Mouse (Mus musculus) ES-E14 (cell line): Measurements from ENCODE around the gene Sos1. TPM values are rescaled to one million over a fixed set of nuclear protein-coding genes. Genes with fewer than 3 reads are reported as not detected.
A peak's percentile ranks its signal among the peaks of the same experiment; 100 is the strongest.

ENCODE experiments used
- DNase-seq: peaks from one replicate; pipeline ENCODE4 v3.0.0-alpha.2; 2013; ENCODE audit warnings: low read depth, low spot score
- H3K27ac ChIP-seq: 2 replicates; pipeline ENCODE4 v1.5.1; 2012; ENCODE audit warnings: low read depth, mild to moderate bottlenecking, low read length, moderate library complexity, mixed read lengths; ENCODE audit not compliant: poor library complexity, insufficient read depth, severe bottlenecking
- H3K36me3 ChIP-seq: 2 replicates; pipeline ENCODE4 v1.6.1; 2012; ENCODE audit warnings: mild to moderate bottlenecking, low read length, moderate library complexity, mixed read lengths; ENCODE audit not compliant: control insufficient read depth, poor library complexity, insufficient read depth, severe bottlenecking
- H3K4me1 ChIP-seq, 2 experiments: fragments of 150-350 bp in 1 of 2; sonication (generic) in 1 of 2; 2 replicates each; pipeline ENCODE4 v1.6.1; 2012; ENCODE audit warnings: low read length in 2 of 2, mild to moderate bottlenecking in 1 of 2, mixed read lengths in 1 of 2; ENCODE audit not compliant: control insufficient read depth in 2 of 2, insufficient read depth in 2 of 2, poor library complexity in 1 of 2
- H3K4me3 ChIP-seq, 2 experiments: fragments of 150-350 bp in 1 of 2; sonication (generic) in 1 of 2; 2 replicates each; pipeline ENCODE4 v1.5.1; 2012; ENCODE audit warnings: low read length in 2 of 2, low read depth in 1 of 2, mild to moderate bottlenecking in 1 of 2, mixed read lengths in 1 of 2; ENCODE audit not compliant: insufficient read depth in 1 of 2, poor library complexity in 1 of 2, severe bottlenecking in 1 of 2
- H3K9ac ChIP-seq: 2 replicates; pipeline ENCODE4 v1.6.1; 2012; ENCODE audit warnings: low read depth, mild to moderate bottlenecking, low read length, mixed read lengths; ENCODE audit not compliant: poor library complexity, insufficient read depth, severe bottlenecking
- H3K9me3 ChIP-seq: fragments of 150-350 bp; sonication (generic); 2 replicates; pipeline ENCODE4 v1.6.1; 2012; ENCODE audit warnings: low read depth, mild to moderate bottlenecking, low read length; ENCODE audit not compliant: control insufficient read depth, insufficient read depth
- CHD2 ChIP-seq: IDR thresholded peaks from 2 replicates; pipeline ENCODE4 v1.6.1; 2014; ENCODE audit warnings: mild to moderate bottlenecking, low read depth, low read length, inconsistent platforms
- HCFC1 ChIP-seq: IDR thresholded peaks from 2 replicates; pipeline ENCODE4 v1.6.1; 2012; ENCODE audit warnings: low read length, inconsistent platforms, borderline replicate concordance; ENCODE audit not compliant: insufficient read depth
- MAFK ChIP-seq: IDR thresholded peaks from 2 replicates; pipeline ENCODE4 v1.6.1; 2014; ENCODE audit warnings: mild to moderate bottlenecking, low read depth, low read length, inconsistent platforms; ENCODE audit not compliant: insufficient read depth
- ZC3H11A ChIP-seq: IDR thresholded peaks from 2 replicates; pipeline ENCODE4 v1.6.1; 2012; ENCODE audit warnings: low read depth, mild to moderate bottlenecking, inconsistent platforms, low read length, borderline replicate concordance
- ZNF384 ChIP-seq: IDR thresholded peaks from 2 replicates; pipeline ENCODE4 v1.6.1; 2012; ENCODE audit warnings: low read depth, low read length, inconsistent platforms
- in situ Hi-C, 2 experiments: fragments of 600-800 bp; cut with MboI; formaldehyde crosslinking; loops; one replicate each; pipeline ENCODE4 v1.15.1; 2025; ENCODE audit warnings: low sequenced_read_pairs in 2 of 2, inconsistent platforms in 1 of 2; ENCODE audit not compliant: unreplicated experiment in 2 of 2
- total RNA-seq: library from RNA; depleted of rRNA; stranded (reverse); fragments of 300-350 nt; gene quantifications from 2 replicates; pipeline ENCODE4 v1.2.3, GENCODE M21; 2012; rRNA removed

The Sos1 gene
- total RNA-seq, 1 experiment: 9.0 TPM

- Histone ChIP-seq H3K4me1 (no peaks in the 10 kb centered on the region), H3K27ac (no peak overlapping the region), H3K36me3 (no peaks in the 10 kb centered on the region), H3K4me3 (no peak overlapping the region), H3K9ac (no peak overlapping the region), H3K9me3 (no peaks in the 10 kb centered on the region)
- TF ChIP-seq MAFK (no peak), ZC3H11A (no peak), CHD2 (no peak), HCFC1 (no peak), ZNF384 (no peak)
- no peak for DNase-seq
- in situ Hi-C loops: no loop called here
These were observed 133.0 kb downstream of the Sos1 start for GRCm38 (mm10) chr17:80347234-80347633.

GRCm38 (mm10) chr17:80346591-80347125 is 133.6 kb downstream of the Sos1 start:
- no peak overlapping the region for H3K27ac ChIP-seq
- no peak for DNase-seq

GRCm38 (mm10) chr17:80345277-80345676 is 135.0 kb downstream of the Sos1 start:
- TF ChIP-seq HCFC1 (no peak), ZC3H11A (no peak)
- Histone ChIP-seq H3K4me1 (no peaks in the 10 kb centered on the region), H3K36me3 (no peaks in the 10 kb centered on the region), H3K9me3 (no peaks in the 10 kb centered on the region), H3K4me3 (no peak overlapping the region), H3K27ac (no peak overlapping the region), H3K9ac (no peak overlapping the region)
- in situ Hi-C loops: no loop called here
- DNase-seq: peak; percentile 19

More at GRCm38 (mm10) chr17:80346591-80347125, 133.6 kb downstream of the Sos1 start:
- H3K4me3 ChIP-seq: no peak overlapping the region
- H3K9me3 ChIP-seq: no peaks in the 10 kb centered on the region
- TF ChIP-seq MAFK (no peak), CHD2 (no peak), ZNF384 (no peak), ZC3H11A (no peak), HCFC1 (no peak)
- no peaks in the 10 kb centered on the region for H3K36me3 ChIP-seq
- H3K4me1 ChIP-seq: no peaks in the 10 kb centered on the region
- in situ Hi-C loops: no loop called here
- no peak overlapping the region for H3K9ac ChIP-seq

Other genes with a start within 250 kb of the Sos1 start
- 9.0 and 10.7 TPM in 2 replicates for gene Morn2, start 190.2 kb downstream of the Sos1 start, total RNA-seq
- 13.9 and 15.2 TPM in 2 replicates for gene Dhx57, start 190.0 kb downstream of the Sos1 start, total RNA-seq
- 0.48 and 0.98 TPM in 2 replicates for gene Arhgef33, start 173.0 kb downstream of the Sos1 start, total RNA-seq
- not detected in 2 replicates for gene Gm10190, start 106.9 kb downstream of the Sos1 start, total RNA-seq
- 0.49 and 0.85 TPM in 2 replicates for gene Cdkl4, start 97.4 kb upstream of the Sos1 start, total RNA-seq
- 22.3 and 24.1 TPM in 2 replicates for gene Map4k3, start 248.0 kb upstream of the Sos1 start, total RNA-seq